Mouse (Mus musculus) urinary bladder, adult 2 months (tissue): ENCODE measurements at regions not wholly inside any gene's neighbourhood (a gene's known extent, or its start where the extent isn't known, plus 50 kb on each side); places are given as distances from the start of the nearest gene placed in this dataset.

Experiments
- DNase-seq: peaks from one replicate; pipeline ENCODE4 v3.0.0; 2022; ENCODE audit warnings: low spot score

GRCm38 (mm10) chr14:80484256-80484655, 500.4 kb downstream of the Olfm4 start:
- DNase-seq, result no peak

GRCm38 (mm10) chr14:80485149-80485548, 501.3 kb downstream of the Olfm4 start:
- DNase-seq, result no peak

- DNase-seq, result no peak
Observed at GRCm38 (mm10) chr14:80486605-80487004, 502.7 kb downstream of the Olfm4 start.

GRCm38 (mm10) chr14:80492043-80492900, 508.4 kb downstream of the Olfm4 start:
- no peak for DNase-seq

DNA sequence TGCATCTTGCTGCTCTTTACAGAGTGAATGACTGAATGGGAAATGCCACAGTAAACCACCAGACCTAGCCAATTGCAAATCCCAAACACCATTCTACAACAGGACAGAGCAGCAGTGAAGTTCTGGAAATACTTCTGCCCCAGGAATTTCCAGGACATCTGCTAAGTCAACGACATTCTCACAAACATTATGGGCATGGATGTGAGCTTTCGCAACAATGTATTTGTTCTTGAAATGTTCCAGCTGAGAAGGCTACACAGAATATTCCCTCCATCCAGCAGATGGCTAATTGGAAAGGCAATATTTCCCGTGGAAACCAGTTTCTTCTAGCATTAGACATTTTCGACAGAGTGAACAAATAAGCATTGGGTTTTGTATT, 509.0 kb downstream of the Olfm4 start:
- DNase-seq, result no peak

DNA sequence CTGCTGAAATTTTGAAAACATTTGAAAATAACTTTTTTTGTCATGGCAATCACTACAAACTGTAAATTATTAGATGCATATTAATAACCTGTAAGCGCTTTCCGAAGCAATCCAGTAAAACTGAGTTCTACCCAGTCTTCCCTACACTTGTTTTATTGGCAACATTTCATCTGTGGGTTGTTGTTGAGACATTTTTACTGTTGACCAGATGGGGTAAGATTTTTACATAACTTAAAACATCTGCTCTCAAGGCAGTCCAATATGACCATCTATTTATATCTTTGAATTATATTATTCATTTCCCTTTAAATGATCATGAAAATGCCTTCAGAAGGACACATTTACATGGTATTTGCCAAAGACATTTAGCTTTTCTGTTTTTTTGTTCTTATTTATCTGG, 520.5 kb downstream of the Olfm4 start:
- DNase-seq, result no peak

DNA sequence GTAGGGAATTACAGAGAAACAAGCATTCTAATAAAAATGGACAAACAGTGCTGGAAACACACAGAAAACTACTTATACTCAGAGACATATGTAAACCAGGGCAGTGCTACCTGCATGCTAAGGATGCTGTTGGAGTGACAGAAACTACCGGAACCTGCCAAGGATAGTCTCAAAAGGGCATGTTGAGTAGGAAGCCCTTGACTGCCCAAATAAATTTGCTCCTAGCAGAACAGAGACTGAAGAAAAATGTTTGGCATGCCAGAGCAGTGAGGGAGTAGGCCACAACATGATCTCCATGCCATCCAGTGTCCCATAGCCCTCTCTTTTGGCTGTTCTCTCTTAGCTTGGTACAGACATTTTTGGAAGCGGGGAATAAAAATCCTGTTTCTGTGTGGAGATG, 532.7 kb downstream of the Olfm4 start:
- no peak for DNase-seq

- no peak for DNase-seq
Observed at GRCm38 (mm10) chr14:80521216-80521615, 537.3 kb downstream of the Olfm4 start.

- DNase-seq, result no peak
Observed at GRCm38 (mm10) chr14:80521631-80522030, 537.8 kb downstream of the Olfm4 start.

DNA sequence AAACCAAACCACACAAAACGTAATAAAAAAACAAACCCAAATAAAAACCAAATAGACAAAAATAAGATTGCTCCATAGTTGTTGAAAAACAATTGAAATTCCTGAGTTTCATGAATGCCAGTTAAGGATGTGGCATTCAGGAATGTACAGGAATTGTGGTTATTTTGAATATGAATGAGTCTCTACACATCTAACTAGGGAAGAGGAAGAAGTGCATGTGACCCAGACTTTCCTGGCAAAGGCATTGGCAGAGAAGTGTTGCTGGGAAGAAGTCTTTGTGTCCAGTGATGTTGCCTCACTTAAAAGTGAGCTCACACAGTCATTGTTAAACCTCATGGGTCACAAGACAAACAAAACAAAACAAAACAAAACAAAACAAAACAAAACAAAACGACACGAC, 538.7 kb downstream of the Olfm4 start:
- no peak for DNase-seq

DNA sequence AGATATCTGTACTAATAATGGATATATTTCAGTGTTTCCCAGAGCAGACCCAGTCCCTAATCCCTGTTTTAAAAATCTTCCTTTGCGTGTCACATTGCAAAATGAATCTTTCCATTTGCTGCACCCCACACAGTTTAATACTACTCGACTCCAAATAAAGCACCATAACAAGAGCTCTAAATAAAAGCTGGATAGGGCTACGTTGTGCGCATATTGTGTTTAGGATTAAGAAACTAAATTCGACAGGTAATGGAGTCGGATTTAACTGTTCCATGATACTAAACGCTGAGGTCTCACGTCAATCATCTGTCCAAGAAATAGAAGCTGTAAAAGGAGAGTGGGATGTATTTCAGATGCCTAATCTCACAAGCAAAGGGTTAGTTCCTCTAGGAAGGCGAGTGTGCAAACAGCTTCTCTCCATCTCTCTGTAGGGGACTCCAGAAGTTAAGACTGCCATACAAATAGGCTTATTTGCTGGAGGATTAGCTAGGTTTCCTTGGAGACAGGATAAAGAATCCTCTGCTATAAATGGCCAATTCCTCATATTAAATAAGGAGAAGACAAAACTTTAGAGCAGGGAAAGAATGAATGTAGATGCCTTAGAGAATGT, 544.6 kb downstream of the Olfm4 start:
- no peak for DNase-seq

- no peak for DNase-seq
Observed at GRCm38 (mm10) chr14:80536044-80536745, 552.3 kb downstream of the Olfm4 start.

- DNase-seq, result no peak
Observed at GRCm38 (mm10) chr14:80559950-80560349, 576.1 kb downstream of the Olfm4 start.
